Mouse (Mus musculus) MEL (cell line): ENCODE results near the gene G430095P16Rik. TPM values are rescaled to one million over a fixed set of nuclear protein-coding genes. Genes with fewer than 3 reads are reported as not detected.

Experiments used
- DNase-seq: peaks from one replicate; pipeline ENCODE4 v3.0.0; 2011; ENCODE audit warnings: low read depth, low spot score
- H3K27ac ChIP-seq: 2 replicates; pipeline ENCODE4 v1.5.1; 2012; ENCODE audit warnings: low read depth, mild to moderate bottlenecking, control low read depth, low read length, moderate library complexity; ENCODE audit not compliant: control insufficient read depth
- H3K27me3 ChIP-seq, 2 experiments: fragments of 150-350 bp in 1 of 2; sonication (generic) in 1 of 2; 2 replicates each; pipeline ENCODE4 v1.6.1; 2012; ENCODE audit warnings: low read length in 2 of 2, mild to moderate bottlenecking in 2 of 2, improper control_type of control experiment in 1 of 2, moderate library complexity in 1 of 2; ENCODE audit not compliant: insufficient read depth in 2 of 2, control insufficient read depth in 1 of 2
- H3K36me3 ChIP-seq, 2 experiments: 2 replicates each; pipeline ENCODE4 v1.6.1; 2012 to 2014; ENCODE audit warnings: low read length in 2 of 2, improper control_type of control experiment in 1 of 2, inconsistent platforms in 1 of 2, mild to moderate bottlenecking in 1 of 2; ENCODE audit not compliant: insufficient read depth in 2 of 2, control insufficient read depth in 1 of 2
- H3K4me1 ChIP-seq, 2 experiments: fragments of 150-350 bp in 1 of 2; sonication (generic) in 1 of 2; 2 replicates each; pipeline ENCODE4 v1.6.1; 2012; ENCODE audit warnings: low read length in 2 of 2, improper control_type of control experiment in 1 of 2, mild to moderate bottlenecking in 1 of 2; ENCODE audit not compliant: insufficient read depth in 2 of 2, control insufficient read depth in 1 of 2
- H3K4me3 ChIP-seq, 2 experiments: fragments of 150-350 bp in 1 of 2; sonication (generic) in 1 of 2; 2 replicates each; pipeline ENCODE4 v1.5.1; 2012; ENCODE audit warnings: low read depth in 2 of 2, low read length in 2 of 2, mild to moderate bottlenecking in 2 of 2, moderate library complexity in 2 of 2, control low read depth in 1 of 2, improper control_type of control experiment in 1 of 2; ENCODE audit not compliant: control insufficient read depth in 1 of 2, insufficient read depth in 1 of 2
- H3K79me2 ChIP-seq: 2 replicates; pipeline ENCODE4 v1.6.1; 2012; ENCODE audit warnings: mild to moderate bottlenecking, low read length, moderate library complexity; ENCODE audit not compliant: control insufficient read depth, poor library complexity, insufficient read depth
- H3K9ac ChIP-seq: 2 replicates; pipeline ENCODE4 v1.6.1; 2012; ENCODE audit warnings: low read depth, mild to moderate bottlenecking, control low read depth, low read length, moderate library complexity; ENCODE audit not compliant: control insufficient read depth, poor library complexity, severe bottlenecking
- H3K9me3 ChIP-seq: fragments of 150-350 bp; sonication (generic); replicated peaks from 2 replicates; pipeline ENCODE4 v1.6.1; 2012; ENCODE audit warnings: mild to moderate bottlenecking, low read length, improper control_type of control experiment, moderate library complexity; ENCODE audit not compliant: insufficient read depth
- BHLHE40 ChIP-seq: IDR thresholded peaks from 2 replicates; pipeline ENCODE4 v1.6.1; 2012; ENCODE audit warnings: low read depth, mild to moderate bottlenecking, inconsistent platforms, low read length, improper control_type of control experiment, borderline replicate concordance
- CHD1 ChIP-seq: IDR thresholded peaks from 2 replicates; pipeline ENCODE4 v1.6.1; 2012; ENCODE audit warnings: low read depth, mild to moderate bottlenecking, inconsistent platforms, low read length, improper control_type of control experiment
- CHD2 ChIP-seq: IDR thresholded peaks from 2 replicates; pipeline ENCODE4 v1.6.1; 2011; ENCODE audit warnings: low read length, improper control_type of control experiment
- CTCF ChIP-seq, 3 experiments: IDR thresholded peaks in 2 of 3; conservative IDR thresholded peaks in 1 of 3; 2 replicates each; pipeline ENCODE4 v1.5.1; 2011 to 2012; ENCODE audit warnings: low read length in 3 of 3, low read depth in 2 of 3, mild to moderate bottlenecking in 2 of 3, improper control_type of control experiment in 1 of 3, inconsistent platforms in 1 of 3, mixed read lengths in 1 of 3, moderate library complexity in 1 of 3; ENCODE audit not compliant: control insufficient read depth in 1 of 3, insufficient read depth in 1 of 3, poor library complexity in 1 of 3, severe bottlenecking in 1 of 3
- EP300 ChIP-seq, 2 experiments: IDR thresholded peaks; 2 replicates each; pipeline ENCODE4 v1.6.1; 2011; ENCODE audit warnings: improper control_type of control experiment in 2 of 2, low read length in 2 of 2, low read depth in 1 of 2, mild to moderate bottlenecking in 1 of 2
- ETS1 ChIP-seq: IDR thresholded peaks from 2 replicates; pipeline ENCODE4 v1.6.1; 2012; ENCODE audit warnings: low read depth, mild to moderate bottlenecking, inconsistent platforms, low read length, improper control_type of control experiment, moderate library complexity
- GATA1 ChIP-seq: IDR thresholded peaks from 2 replicates; pipeline ENCODE4 v1.6.1; 2011; ENCODE audit warnings: low read depth, low read length, improper control_type of control experiment
- HCFC1 ChIP-seq: IDR thresholded peaks from 2 replicates; pipeline ENCODE4 v1.6.1; 2012; ENCODE audit warnings: low read depth, mild to moderate bottlenecking, inconsistent platforms, low read length, improper control_type of control experiment, moderate library complexity
- JUND ChIP-seq: IDR thresholded peaks from 2 replicates; pipeline ENCODE4 v1.6.1; 2011; ENCODE audit warnings: low read depth, mild to moderate bottlenecking, improper control_type of control experiment, low read length
- MAX ChIP-seq: IDR thresholded peaks from 2 replicates; pipeline ENCODE4 v1.6.1; 2011; ENCODE audit warnings: low read length, improper control_type of control experiment
- MAZ ChIP-seq: IDR thresholded peaks from 2 replicates; pipeline ENCODE4 v1.6.1; 2012; ENCODE audit warnings: low read depth, mild to moderate bottlenecking, inconsistent platforms, low read length, improper control_type of control experiment
- MEF2A ChIP-seq: IDR thresholded peaks from 2 replicates; pipeline ENCODE4 v1.6.1; 2014; ENCODE audit warnings: low read depth, mild to moderate bottlenecking, inconsistent platforms, low read length, improper control_type of control experiment; ENCODE audit not compliant: poor library complexity, insufficient replicate concordance, severe bottlenecking; ENCODE audit errors: extremely low read depth
- MYB ChIP-seq: IDR thresholded peaks from 2 replicates; pipeline ENCODE4 v1.6.1; 2011; ENCODE audit warnings: mild to moderate bottlenecking, low read depth, low read length, improper control_type of control experiment
- NELFE ChIP-seq: IDR thresholded peaks from 2 replicates; pipeline ENCODE4 v1.6.1; 2011; ENCODE audit warnings: low read depth, low read length, improper control_type of control experiment
- POLR2A ChIP-seq, 2 experiments: IDR thresholded peaks; 2 replicates each; pipeline ENCODE4 v1.6.1; 2011 to 2012; ENCODE audit warnings: low read length in 2 of 2, mild to moderate bottlenecking in 2 of 2, control low read depth in 1 of 2, improper control_type of control experiment in 1 of 2, low read depth in 1 of 2, moderate library complexity in 1 of 2; ENCODE audit not compliant: control insufficient read depth in 1 of 2, insufficient read depth in 1 of 2, poor library complexity in 1 of 2
- POLR2AphosphoS2 ChIP-seq: IDR thresholded peaks from 2 replicates; pipeline ENCODE4 v1.6.1; 2011; ENCODE audit warnings: low read length, improper control_type of control experiment
- POLR2AphosphoS5 ChIP-seq: IDR thresholded peaks from 2 replicates; pipeline ENCODE4 v1.6.1; 2012; ENCODE audit warnings: low read depth, borderline replicate concordance, mild to moderate bottlenecking, inconsistent platforms, low read length, moderate library complexity, mixed read lengths
- TAL1 ChIP-seq: IDR thresholded peaks from 2 replicates; pipeline ENCODE4 v1.6.1; 2012; ENCODE audit warnings: mild to moderate bottlenecking, inconsistent platforms, low read length, moderate library complexity, mixed read lengths
- TCF12 ChIP-seq: IDR thresholded peaks from 2 replicates; pipeline ENCODE4 v1.6.1; 2014; ENCODE audit warnings: low read depth, mild to moderate bottlenecking, inconsistent platforms, low read length, improper control_type of control experiment, moderate library complexity
- USF1 ChIP-seq: IDR thresholded peaks from 2 replicates; pipeline ENCODE4 v1.6.1; 2014; ENCODE audit warnings: low read depth, mild to moderate bottlenecking, inconsistent platforms, low read length, improper control_type of control experiment, moderate library complexity
- ZC3H11A ChIP-seq: IDR thresholded peaks from 2 replicates; pipeline ENCODE4 v1.6.1; 2012; ENCODE audit warnings: low read depth, mild to moderate bottlenecking, inconsistent platforms, low read length, improper control_type of control experiment
- ZKSCAN1 ChIP-seq: IDR thresholded peaks from 2 replicates; pipeline ENCODE4 v1.6.1; 2012; ENCODE audit warnings: low read depth, mild to moderate bottlenecking, inconsistent platforms, low read length, improper control_type of control experiment, moderate library complexity
- ZMIZ1 ChIP-seq: IDR thresholded peaks from 2 replicates; pipeline ENCODE4 v1.6.1; 2012; ENCODE audit warnings: low read depth, mild to moderate bottlenecking, inconsistent platforms, low read length, improper control_type of control experiment, moderate library complexity
- ZNF384 ChIP-seq: IDR thresholded peaks from 2 replicates; pipeline ENCODE4 v1.6.1; 2012; ENCODE audit warnings: low read depth, mild to moderate bottlenecking, inconsistent platforms, low read length, improper control_type of control experiment
- polyA plus RNA-seq, 2 experiments: library from polyadenylated mRNA; stranded (reverse) in 1 of 2; unstranded in 1 of 2; fragments of >175 nt in 1 of 2; fragments of >200 nt in 1 of 2; gene quantifications; 2 replicates each; pipeline versions ENCODE4 v1.2.1 to v1.2.4; 2012; ENCODE audit warnings: low replicate concordance in 2 of 2, low read depth in 1 of 2; ENCODE audit not compliant: insufficient read length in 2 of 2, insufficient read depth in 1 of 2, missing spikeins in 1 of 2
- total RNA-seq: library from RNA; depleted of rRNA; stranded (reverse); fragments of 300-350 nt; gene quantifications from 2 replicates; pipeline ENCODE4 v1.2.3, GENCODE M21; 2012

The G430095P16Rik gene
- total and polyA plus RNA-seq, 3 experiments, result 5.6 to 17.1 TPM; not detected in 1

DNA sequence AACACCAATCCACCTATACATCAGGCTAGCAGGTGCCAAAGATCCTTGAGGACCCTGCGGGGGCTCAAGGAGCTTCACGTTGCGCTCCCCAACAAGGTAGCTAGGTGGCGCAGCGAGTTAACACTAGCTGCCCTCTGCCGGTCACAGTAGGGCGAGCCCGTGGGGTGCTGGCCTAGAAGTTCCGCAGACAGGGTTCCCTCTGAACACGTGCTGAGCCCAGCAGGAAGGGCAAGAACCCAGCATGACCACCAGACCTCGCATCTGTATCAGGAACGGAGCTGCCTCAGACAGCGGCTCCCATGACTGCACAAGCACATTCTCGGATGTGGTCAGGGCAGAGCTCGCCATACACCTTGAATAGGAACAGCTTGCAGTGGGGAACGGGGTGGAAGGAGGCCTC, 14.8 kb downstream of the G430095P16Rik start (continued):
- TF ChIP-seq ETS1, result no peak
- no peak for TF ChIP-seq ZKSCAN1

DNA sequence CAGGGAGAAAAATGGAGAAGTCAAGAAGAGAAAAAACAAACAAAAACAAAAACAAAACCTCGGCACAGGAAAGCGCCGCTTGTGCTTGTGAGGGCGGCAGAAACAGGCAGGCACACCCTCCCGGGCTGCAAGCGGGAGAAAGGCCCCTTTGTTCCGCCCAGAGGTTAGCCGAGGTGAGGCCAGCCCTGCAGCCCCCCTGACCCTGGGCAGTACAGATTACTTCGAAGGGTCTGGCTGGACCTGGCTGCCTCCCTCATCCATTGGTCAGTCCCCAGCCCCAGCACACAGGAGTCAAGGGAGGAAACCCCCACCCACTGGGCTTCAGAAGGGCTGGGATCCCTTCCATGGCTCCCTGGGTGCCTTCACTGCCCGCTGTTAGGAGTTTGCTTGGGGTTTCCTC, 15.5 kb downstream of the G430095P16Rik start:
- Histone ChIP-seq H3K27me3 (no peaks in the 10 kb centered on the region), H3K36me3 (no peaks in the 10 kb centered on the region; a peak in 1 of 4 replicates), H3K27ac (no peak overlapping the region), H3K9me3 (no peaks in the 10 kb centered on the region), H3K79me2 (no peaks in the 10 kb centered on the region), H3K4me1 (no peaks in the 10 kb centered on the region), H3K4me3 (no peak overlapping the region), H3K9ac (no peak overlapping the region)
- TF ChIP-seq ETS1 (no peak), MAX (no peak), GATA1 (no peak), NELFE (no peak), MEF2A (no peak), BHLHE40 (no peak)
- no peak for DNase-seq

DNA sequence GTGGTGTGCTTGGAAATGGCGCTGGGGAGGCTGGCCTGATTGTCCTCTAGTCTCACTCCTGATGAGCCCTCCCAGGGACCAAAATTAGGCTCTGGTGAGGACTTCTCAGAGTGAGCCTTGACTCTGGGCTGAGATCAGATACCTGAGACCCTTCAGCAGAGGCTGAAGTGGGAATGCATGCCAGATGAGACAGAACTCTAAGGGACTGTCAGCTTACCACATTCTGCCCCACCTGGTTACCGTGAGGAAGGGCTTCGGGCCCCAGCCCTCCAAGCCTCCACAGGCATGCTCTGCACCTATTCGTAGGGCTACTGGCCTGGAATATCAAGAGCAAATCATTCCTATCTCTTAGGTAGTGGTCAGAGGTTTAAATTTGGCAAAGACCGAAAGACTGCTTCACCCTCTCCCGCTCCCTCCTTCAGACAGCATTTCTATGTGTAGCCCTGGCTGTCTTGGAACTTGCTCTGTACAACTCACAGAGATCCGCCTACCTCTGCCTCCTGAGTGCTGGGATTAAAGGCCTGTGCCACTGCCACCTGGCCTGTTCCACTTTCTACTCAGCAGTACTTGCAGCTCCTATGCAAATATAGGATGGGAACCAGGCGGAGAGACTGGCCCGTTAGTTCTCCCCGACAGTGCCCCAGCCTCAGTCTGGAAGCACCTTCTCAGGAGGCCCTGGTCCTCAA, 16.1 kb downstream of the G430095P16Rik start:
- Histone ChIP-seq H3K79me2 (no peaks in the 10 kb centered on the region), H3K27me3 (no peaks in the 10 kb centered on the region), H3K27ac (no peak overlapping the region), H3K4me3 (no peak overlapping the region), H3K9me3 (no peaks in the 10 kb centered on the region), H3K4me1 (no peaks in the 10 kb centered on the region), H3K36me3 (no peaks in the 10 kb centered on the region; a peak in 1 of 4 replicates), H3K9ac (no peak overlapping the region)
- TF ChIP-seq JUND (no peak), TCF12 (no peak), MAX (no peak), ZKSCAN1 (no peak), HCFC1 (no peak)
- no peak for DNase-seq

DNA sequence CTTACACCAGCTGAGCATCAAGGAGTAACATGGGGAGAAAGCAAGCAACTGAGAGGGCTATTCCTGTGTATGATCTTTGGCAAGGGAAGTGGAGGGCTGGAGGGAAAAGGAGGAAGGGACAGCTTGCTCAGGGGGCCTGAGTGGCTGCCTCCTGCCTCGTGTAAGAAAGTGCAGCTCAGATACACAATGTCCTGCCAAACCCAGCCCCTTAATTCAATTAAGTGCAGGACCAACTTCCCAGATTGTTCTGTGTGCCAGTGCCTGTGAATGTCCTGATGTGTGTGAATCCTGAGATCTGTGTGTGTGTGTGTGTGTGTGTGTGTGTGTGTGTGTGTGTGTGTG, 16.6 kb downstream of the G430095P16Rik start:
- DNase-seq, result no peak
- Histone ChIP-seq H3K79me2 (no peaks in the 10 kb centered on the region), H3K27ac (no peak overlapping the region), H3K9ac (no peak overlapping the region), H3K27me3 (no peaks in the 10 kb centered on the region), H3K4me1 (0 out of 4 replicates have a peak, but pooled peaks cover 0 to 2% of the 10 kb centered on the region in 2 experiments), H3K36me3 (no peaks in the 10 kb centered on the region; a peak in 2 of 4 replicates), H3K4me3 (no peak overlapping the region), H3K9me3 (no peaks in the 10 kb centered on the region)
- TF ChIP-seq HCFC1, result no peak
- TF ChIP-seq ZC3H11A, result no peak
- TF ChIP-seq USF1, result no peak
- TF ChIP-seq CHD1, result no peak
- no peak for TF ChIP-seq POLR2AphosphoS2
- no peak for TF ChIP-seq MYB
- no peak for TF ChIP-seq JUND
- TF ChIP-seq EP300 (IDR thresholded peaks at IDR 0.05; ENCODE audit: low read depth in 1 of 2, low read length in 2 of 2), result no peak
- no peak for TF ChIP-seq TAL1
- no peak for TF ChIP-seq CTCF (IDR thresholded peaks at IDR 0.05 in 2 of 3, conservative IDR thresholded peaks at IDR 0.05 in 1 of 3; ENCODE audit: control insufficient read depth in 1 of 3, insufficient read depth in 1 of 3, low read depth in 2 of 3, low read length in 3 of 3, poor library complexity in 1 of 3, severe bottlenecking in 1 of 3)
- no peak for TF ChIP-seq ZMIZ1
- no peak for TF ChIP-seq POLR2AphosphoS5
- no peak for TF ChIP-seq MAZ
- no peak for TF ChIP-seq TCF12
- TF ChIP-seq ZNF384, result no peak
- TF ChIP-seq POLR2A (IDR thresholded peaks at IDR 0.05; ENCODE audit: control insufficient read depth in 1 of 2, insufficient read depth in 1 of 2, low read depth in 1 of 2, low read length in 2 of 2, poor library complexity in 1 of 2), result no peak
- TF ChIP-seq CHD2, result no peak
